Mouse (Mus musculus) heart, embryonic 13.5 days (tissue): ENCODE measurements at regions not wholly inside any gene's neighbourhood (a gene's known extent, or its start where the extent isn't known, plus 50 kb on each side); places are given as distances from the start of the nearest gene placed in this dataset.

ENCODE experiments used
- ATAC-seq: fragments of 200-750 bp; cut with Nextera tagmentation; 2 replicates; pipeline ENCODE4 v1.8.0; 2017; ENCODE audit warnings: moderate TSS enrichment; ENCODE audit not compliant: insufficient number of reproducible peaks, low FRiP score, low TSS enrichment; ENCODE audit errors: extremely low read depth
- H3K27ac ChIP-seq: fragments of 300-500 bp; sonication (generic); replicated peaks from 2 replicates; pipeline ENCODE4 v1.5.1; 2015; ENCODE audit warnings: moderate library complexity, mild to moderate bottlenecking, inconsistent platforms
- H3K27me3 ChIP-seq: fragments of 300-500 bp; sonication (generic); replicated peaks from 2 replicates; pipeline ENCODE4 v1.6.1; 2015; ENCODE audit warnings: mild to moderate bottlenecking, inconsistent platforms
- H3K36me3 ChIP-seq: fragments of 300-500 bp; sonication (generic); 2 replicates; pipeline ENCODE4 v1.6.1; 2015; ENCODE audit warnings: mild to moderate bottlenecking, inconsistent platforms
- H3K4me1 ChIP-seq: fragments of 300-500 bp; sonication (generic); 2 replicates; pipeline ENCODE4 v1.6.1; 2015; ENCODE audit warnings: inconsistent platforms
- H3K4me2 ChIP-seq: fragments of 300-500 bp; sonication (generic); 2 replicates; pipeline ENCODE4 v1.6.1; 2015; ENCODE audit warnings: inconsistent platforms, mild to moderate bottlenecking, moderate library complexity
- H3K4me3 ChIP-seq: fragments of 300-500 bp; sonication (generic); 2 replicates; pipeline ENCODE4 v1.5.1; 2015; ENCODE audit warnings: moderate library complexity, mild to moderate bottlenecking, inconsistent platforms
- H3K9ac ChIP-seq: fragments of 300-500 bp; sonication (generic); 2 replicates; pipeline ENCODE4 v1.6.1; 2015; ENCODE audit warnings: inconsistent platforms, mild to moderate bottlenecking, moderate library complexity
- H3K9me3 ChIP-seq: fragments of 300-500 bp; sonication (generic); 2 replicates; pipeline ENCODE4 v1.6.1; 2016; ENCODE audit warnings: inconsistent platforms
- WGBS: fragments of 180-500 bp; shearing (Covaris S2); methylation state at CpG from one replicate; pipeline ENCODE4 v1.1.7; 2015; ENCODE audit warnings: mixed read lengths; 5-methylcytosine and 5-hydroxymethylcytosine counted together

DNA sequence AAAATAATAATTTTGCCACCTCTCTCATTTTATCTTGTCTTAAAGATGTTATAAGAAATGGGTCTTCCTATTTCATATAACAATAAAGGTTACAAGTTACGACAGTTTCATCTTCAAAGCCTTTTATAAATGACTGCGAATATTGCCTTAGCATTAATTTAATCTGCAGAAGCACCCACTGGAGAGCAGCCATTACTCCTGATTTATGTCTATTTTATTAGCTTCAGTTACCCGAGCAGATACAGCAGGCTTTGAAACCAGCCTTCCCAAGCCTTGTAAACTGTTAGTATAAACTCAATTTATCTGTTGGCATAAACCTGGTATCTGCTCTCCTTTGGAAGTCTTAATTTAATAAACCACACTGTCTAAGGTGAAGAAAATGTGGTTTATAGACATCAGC lies 2851.6 kb upstream of the Gm6569 start:
- Histone ChIP-seq H3K27ac (no peak overlapping the region), H3K36me3 (no peaks in the 10 kb centered on the region), H3K9me3 (no peaks in the 10 kb centered on the region), H3K9ac (no peak overlapping the region), H3K4me1 (no peaks in the 10 kb centered on the region), H3K27me3 (no peaks in the 10 kb centered on the region), H3K4me2 (no peak overlapping the region), H3K4me3 (no peak overlapping the region)
- no peak for ATAC-seq
- WGBS = 64% methylated on average over 3 of the region's 3 CpGs

GRCm38 (mm10) chr15:70987973-70988570 lies 2846.3 kb upstream of the Gm6569 start:
- Histone ChIP-seq H3K27me3 (no peaks in the 10 kb centered on the region), H3K4me1 (no peaks in the 10 kb centered on the region), H3K36me3 (no peaks in the 10 kb centered on the region), H3K27ac (no peak overlapping the region), H3K9ac (no peak overlapping the region), H3K9me3 (no peaks in the 10 kb centered on the region), H3K4me2 (no peak overlapping the region), H3K4me3 (no peak overlapping the region)
- no peak for ATAC-seq
- WGBS = 83% methylated on average over 4 of the region's 4 CpGs

- Histone ChIP-seq H3K9ac (no peak overlapping the region), H3K36me3 (no peaks in the 10 kb centered on the region), H3K4me1 (no peaks in the 10 kb centered on the region), H3K4me3 (no peak overlapping the region), H3K9me3 (no peaks in the 10 kb centered on the region), H3K27ac (no peak overlapping the region), H3K27me3 (no peaks in the 10 kb centered on the region), H3K4me2 (no peak overlapping the region)
- WGBS = 72% methylated on average over 4 of the region's 4 CpGs
- ATAC-seq = no peak
Measured at GRCm38 (mm10) chr15:70993397-70993796, 2841.0 kb upstream of the Gm6569 start.

DNA sequence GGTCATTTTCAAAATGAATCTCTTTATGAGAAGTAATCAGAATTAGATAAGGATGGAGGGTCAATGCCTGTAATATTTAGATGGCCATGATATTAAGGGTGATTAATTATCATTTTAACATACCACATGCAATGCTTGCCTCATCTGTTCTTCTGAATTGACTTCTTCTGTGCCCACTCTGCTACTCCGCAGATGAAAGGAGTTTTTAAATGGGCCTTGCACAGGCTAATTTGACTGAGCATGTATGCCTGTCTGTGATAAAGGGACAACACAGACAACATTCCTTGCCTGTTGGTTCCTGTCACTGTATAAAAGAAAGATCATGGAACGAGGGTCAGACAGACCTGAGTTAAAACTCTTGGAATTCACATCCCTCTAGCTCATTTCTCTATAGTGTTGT lies 2824.0 kb upstream of the Gm6569 start:
- WGBS = 70% methylated on average over 2 of the region's 2 CpGs
- H3K36me3 ChIP-seq = no peaks in the 10 kb centered on the region
- ATAC-seq = no peak

DNA sequence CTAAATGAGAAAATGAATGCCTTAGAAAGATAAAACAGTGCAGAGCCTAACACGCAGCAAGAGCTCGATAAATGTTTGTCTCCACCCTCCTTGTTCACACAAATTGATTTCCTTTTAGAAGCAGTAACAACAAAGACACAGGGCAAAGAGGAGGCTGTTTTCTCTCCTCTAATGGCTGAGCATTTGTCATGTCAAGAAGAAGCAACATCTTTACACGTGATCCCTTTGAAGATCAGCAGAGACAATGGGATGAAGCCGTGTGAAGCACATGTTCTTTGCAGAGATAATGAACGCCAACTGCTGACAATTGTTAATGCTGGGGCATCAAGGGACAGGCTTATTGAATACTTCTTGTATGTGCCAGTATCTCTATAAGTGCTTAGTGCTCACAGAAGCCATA lies 2823.6 kb upstream of the Gm6569 start:
- Histone ChIP-seq H3K4me1 (no peaks in the 10 kb centered on the region), H3K27ac (no peak overlapping the region), H3K9ac (no peak overlapping the region), H3K4me2 (no peak overlapping the region), H3K27me3 (no peaks in the 10 kb centered on the region), H3K4me3 (no peak overlapping the region), H3K9me3 (no peaks in the 10 kb centered on the region), H3K36me3 (no peaks in the 10 kb centered on the region)
- WGBS = 67% methylated on average over 5 of the region's 5 CpGs
- ATAC-seq = no peak

More for the DNA sequence above, 2824.0 kb upstream of the Gm6569 start:
- Histone ChIP-seq H3K27me3 (no peaks in the 10 kb centered on the region), H3K9ac (no peak overlapping the region), H3K4me2 (no peak overlapping the region), H3K4me1 (no peaks in the 10 kb centered on the region), H3K27ac (no peak overlapping the region), H3K4me3 (no peak overlapping the region), H3K9me3 (no peaks in the 10 kb centered on the region)

GRCm38 (mm10) chr15:71054251-71054852 lies 2780.0 kb upstream of the Gm6569 start:
- 69% methylated on average over 5 of the region's 5 CpGs for whole genome bisulfite sequencing
- Histone ChIP-seq H3K4me2 (no peak overlapping the region), H3K4me1 (no peaks in the 10 kb centered on the region), H3K4me3 (no peak overlapping the region), H3K27me3 (no peaks in the 10 kb centered on the region), H3K36me3 (no peaks in the 10 kb centered on the region), H3K27ac (no peak overlapping the region), H3K9me3 (no peaks in the 10 kb centered on the region), H3K9ac (no peak overlapping the region)
- no peak for ATAC-seq

DNA sequence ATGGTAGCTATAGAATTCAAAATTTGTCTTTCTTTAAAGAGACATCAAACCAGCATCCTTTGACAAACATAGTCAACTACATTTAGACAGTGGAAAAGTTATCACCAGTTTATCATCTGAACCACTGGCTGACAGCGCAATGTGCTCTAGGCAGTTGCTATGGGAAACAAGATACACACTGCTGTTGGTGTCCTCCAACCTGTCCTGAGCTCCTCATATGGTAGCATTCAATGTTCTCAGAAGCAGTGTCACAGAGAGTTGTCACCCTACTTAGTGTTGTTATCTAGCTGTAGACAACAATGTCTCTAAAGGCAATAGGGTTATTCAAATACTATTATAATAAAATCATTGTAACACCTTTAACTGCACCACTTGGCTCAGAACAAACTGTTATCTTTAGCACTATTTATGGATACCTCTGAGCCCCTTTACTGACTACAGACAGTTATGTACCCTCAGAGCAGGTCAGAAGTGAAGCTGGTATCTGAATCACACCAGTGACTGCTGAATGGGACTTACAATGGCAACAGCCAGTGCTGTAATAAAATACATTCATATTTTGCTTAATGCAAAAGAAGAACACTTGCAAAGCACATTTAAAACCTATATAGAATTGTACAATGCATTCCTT lies 2747.9 kb upstream of the Gm6569 start:
- Histone ChIP-seq H3K27me3 (no peaks in the 10 kb centered on the region), H3K36me3 (no peaks in the 10 kb centered on the region), H3K4me2 (no peak overlapping the region), H3K9ac (no peak overlapping the region), H3K4me3 (no peak overlapping the region), H3K27ac (peak overlapping the region; percentile 68), H3K4me1 (0 out of 2 replicates have a peak, but pooled peaks cover 4% of the 10 kb centered on the region), H3K9me3 (no peaks in the 10 kb centered on the region)
- 37% methylated on average over 1 of the region's 1 CpGs for WGBS
- peak; percentile 70; the same call in 1 of the 2 replicates for ATAC-seq

DNA sequence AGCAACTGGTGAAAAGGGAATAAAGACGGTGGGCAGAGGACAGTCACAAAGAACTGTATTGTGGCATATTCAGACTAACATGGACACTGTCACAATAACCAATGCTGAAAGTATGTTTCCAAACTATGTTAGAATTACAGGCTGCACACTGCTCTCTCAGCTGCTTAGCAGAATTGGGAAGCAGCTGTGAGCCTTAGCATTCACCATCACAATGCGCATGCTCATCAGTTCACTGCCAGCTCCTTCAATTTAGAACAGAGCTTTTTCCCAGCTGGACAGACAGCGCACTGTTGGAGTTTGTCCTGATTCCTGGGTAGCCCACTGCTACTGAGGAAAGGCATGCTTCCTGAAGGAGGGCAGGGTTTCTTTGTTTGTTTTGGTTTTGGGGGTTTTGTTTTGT lies 2735.2 kb upstream of the Gm6569 start:
- Histone ChIP-seq H3K4me1 (no peaks in the 10 kb centered on the region), H3K9ac (no peak overlapping the region), H3K4me3 (no peak overlapping the region), H3K9me3 (no peaks in the 10 kb centered on the region), H3K36me3 (no peaks in the 10 kb centered on the region), H3K27me3 (no peaks in the 10 kb centered on the region), H3K27ac (no peak overlapping the region), H3K4me2 (no peak overlapping the region)
- no peak for ATAC-seq
- 71% methylated on average over 3 of the region's 3 CpGs for WGBS

DNA sequence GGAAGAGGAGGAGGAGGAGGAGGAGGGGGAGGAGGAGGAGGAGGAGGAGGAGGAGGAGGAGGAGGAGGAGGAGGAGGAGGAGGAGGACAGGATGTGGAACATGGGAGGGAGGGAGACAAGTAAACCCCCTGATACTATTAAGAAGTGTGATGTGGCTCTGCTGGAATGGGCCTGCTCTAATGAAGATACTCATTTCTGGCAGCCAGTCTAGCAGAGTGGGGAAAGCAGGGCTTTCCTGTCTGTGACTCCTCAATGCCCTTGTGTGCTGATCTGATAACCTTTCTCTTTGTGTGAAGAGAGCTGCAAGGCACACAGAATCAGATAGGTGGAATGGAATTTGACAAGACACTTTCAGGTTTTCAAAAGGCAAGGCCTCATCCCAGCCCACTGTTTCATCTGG lies 2704.6 kb upstream of the Gm6569 start:
- Histone ChIP-seq H3K27ac (no peak overlapping the region), H3K27me3 (no peaks in the 10 kb centered on the region), H3K36me3 (no peaks in the 10 kb centered on the region), H3K4me1 (no peaks in the 10 kb centered on the region), H3K9me3 (no peaks in the 10 kb centered on the region), H3K9ac (no peak overlapping the region), H3K4me3 (no peak overlapping the region), H3K4me2 (no peak overlapping the region)
- no peak for ATAC-seq

DNA sequence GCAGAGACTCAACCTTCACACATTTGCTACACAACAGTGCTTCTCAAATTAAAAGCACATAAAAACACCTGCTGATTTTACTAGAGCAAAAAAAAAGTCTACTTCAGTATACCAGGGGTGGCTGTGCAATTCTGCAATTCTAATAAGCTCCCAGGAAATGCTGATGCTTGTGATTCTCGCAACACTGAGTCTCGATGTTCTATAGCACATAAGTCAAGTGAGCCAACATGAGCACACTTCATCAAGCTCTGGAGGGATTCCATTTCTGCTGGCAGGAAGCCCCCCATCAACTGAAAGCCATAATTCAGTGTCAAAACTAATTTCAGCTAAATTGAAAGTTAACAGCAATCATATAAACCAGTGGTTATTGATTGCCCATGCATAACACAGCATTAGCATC lies 2676.7 kb upstream of the Gm6569 start:
- no peaks in the 10 kb centered on the region for H3K9me3 ChIP-seq
- H3K27ac ChIP-seq = no peak overlapping the region
- no peaks in the 10 kb centered on the region for H3K36me3 ChIP-seq
- no peaks in the 10 kb centered on the region for H3K4me1 ChIP-seq
- no peak overlapping the region for H3K9ac ChIP-seq
- H3K27me3 ChIP-seq = no peaks in the 10 kb centered on the region
- no peak for ATAC-seq
- no peak overlapping the region for H3K4me2 ChIP-seq
- no peak overlapping the region for H3K4me3 ChIP-seq
- 83% methylated on average over 2 of the region's 2 CpGs for WGBS

GRCm38 (mm10) chr15:71162097-71162496 lies 2672.3 kb upstream of the Gm6569 start:
- H3K36me3 ChIP-seq = no peaks in the 10 kb centered on the region
- no peaks in the 10 kb centered on the region for H3K4me1 ChIP-seq
- no peak overlapping the region for H3K4me2 ChIP-seq
- no peaks in the 10 kb centered on the region for H3K9me3 ChIP-seq
- H3K9ac ChIP-seq = no peak overlapping the region
- no peak for ATAC-seq
- no peak overlapping the region for H3K4me3 ChIP-seq
- H3K27me3 ChIP-seq = no peaks in the 10 kb centered on the region
- no peak overlapping the region for H3K27ac ChIP-seq
